Mouse (Mus musculus) forebrain, embryonic 16.5 days (tissue): ENCODE results near the gene Clec3a. TPM values are rescaled to one million over a fixed set of nuclear protein-coding genes. Genes with fewer than 3 reads are reported as not detected.

Experiments used
- ATAC-seq: fragments of 200-750 bp; cut with Nextera tagmentation; 2 replicates; pipeline ENCODE4 v1.8.0; 2017; ENCODE audit warnings: mild to moderate bottlenecking, moderate library complexity
- H3K27ac ChIP-seq: fragments of 300-500 bp; sonication (generic); 2 replicates; pipeline ENCODE4 v1.5.1; 2014; ENCODE audit warnings: low read length, control low read depth
- H3K27me3 ChIP-seq: fragments of 300-500 bp; sonication (generic); replicated peaks from 2 replicates; pipeline ENCODE4 v1.6.1; 2014; ENCODE audit warnings: low read length; ENCODE audit not compliant: control insufficient read depth, insufficient read depth
- H3K36me3 ChIP-seq: fragments of 300-500 bp; sonication (generic); 2 replicates; pipeline ENCODE4 v1.6.1; 2014; ENCODE audit not compliant: control insufficient read depth, insufficient read depth
- H3K4me1 ChIP-seq: fragments of 300-500 bp; sonication (generic); replicated peaks from 2 replicates; pipeline ENCODE4 v1.6.1; 2014; ENCODE audit warnings: low read length; ENCODE audit not compliant: control insufficient read depth, insufficient read depth
- H3K4me2 ChIP-seq: fragments of 300-500 bp; sonication (generic); 2 replicates; pipeline ENCODE4 v1.6.1; 2014; ENCODE audit warnings: mild to moderate bottlenecking, low read length, control low read depth
- H3K4me3 ChIP-seq: fragments of 300-500 bp; sonication (generic); replicated peaks from 2 replicates; pipeline ENCODE4 v1.5.1; 2014; ENCODE audit warnings: mild to moderate bottlenecking, low read length, control low read depth
- H3K9ac ChIP-seq: fragments of 300-500 bp; sonication (generic); replicated peaks from 2 replicates; pipeline ENCODE4 v1.6.1; 2014; ENCODE audit warnings: low read depth, low read length, control low read depth
- H3K9me3 ChIP-seq: fragments of 300-500 bp; sonication (generic); 2 replicates; pipeline ENCODE4 v1.6.1; 2016; ENCODE audit warnings: low read length; ENCODE audit not compliant: control insufficient read depth
- WGBS: fragments of 180-500 bp; shearing (Covaris S2); extraction: QIAGEN DNeasy Blood & Tissue Kit; methylation state at CpG from one replicate; pipeline ENCODE4 v1.1.7; 2014; 5-methylcytosine and 5-hydroxymethylcytosine counted together
- polyA plus RNA-seq: library from polyadenylated mRNA; unstranded; fragments of >200 nt; fragmentation: Nextera tagmentation; extraction: Ambion mirVana; gene quantifications from 2 replicates; pipeline ENCODE4 v1.2.1, GENCODE M21; 2015

Clec3a gene
- polyA plus RNA-seq, 1 experiment from 2014 or later, result not detected

GRCm38 (mm10) chr8:114469208-114469590 is 51.3 kb downstream of the Clec3a start:
- no peaks in the 10 kb centered on the region; the same call in 1 of the 2 replicates for H3K4me1 ChIP-seq
- 89% methylated on average over 10 of the region's 10 CpGs for WGBS
- H3K4me2 ChIP-seq, result no peak overlapping the region
- H3K4me3 ChIP-seq, result no peak overlapping the region
- no peaks in the 10 kb centered on the region for H3K27me3 ChIP-seq
- H3K27ac ChIP-seq, result no peak overlapping the region
- ATAC-seq, result no peak
- no peaks in the 10 kb centered on the region for H3K9me3 ChIP-seq
- H3K36me3 ChIP-seq, result no peaks in the 10 kb centered on the region
- no peak overlapping the region for H3K9ac ChIP-seq

GRCm38 (mm10) chr8:114473546-114473945 is 55.7 kb downstream of the Clec3a start:
- WGBS, result 90% methylated on average over 11 of the region's 11 CpGs
- Histone ChIP-seq H3K4me1 (no peaks in the 10 kb centered on the region; the same call in 1 of the 2 replicates), H3K27ac (no peak overlapping the region), H3K27me3 (no peaks in the 10 kb centered on the region), H3K9me3 (no peaks in the 10 kb centered on the region), H3K36me3 (no peaks in the 10 kb centered on the region), H3K4me3 (no peak overlapping the region), H3K4me2 (no peak overlapping the region), H3K9ac (no peak overlapping the region)
- ATAC-seq, result no peak

Other genes with a start within 250 kb of the Clec3a start
- gene Vat1l, start 212.5 kb upstream of the Clec3a start, polyA plus RNA-seq, result 22.5 and 41.3 TPM in 2 replicates
- 9.6 and 11.4 TPM in 2 replicates for gene Wwox, start 21.6 kb downstream of the Clec3a start, polyA plus RNA-seq